Mouse (Mus musculus) kidney, postnatal 36 days (tissue): Measurements from ENCODE around the gene Sclt1.
A peak's percentile ranks its signal among the peaks of the same experiment; 100 is the strongest.

Experiments
- DNase-seq, 2 experiments: peaks; one replicate each; pipeline ENCODE4 v3.0.0; 2021 to 2022; ENCODE audit warnings: mixed read lengths in 2 of 2

Sclt1 gene

GRCm38 (mm10) chr3:41585548-41585947 is 156.8 kb downstream of the Sclt1 start:
- no peak for DNase-seq

GRCm38 (mm10) chr3:41583621-41584020 is 158.7 kb downstream of the Sclt1 start:
- no peak for DNase-seq

- DNase-seq = no peak
These were observed 159.2 kb downstream of the Sclt1 start for GRCm38 (mm10) chr3:41583092-41583491.

GRCm38 (mm10) chr3:41582256-41582655 is 160.1 kb downstream of the Sclt1 start:
- DNase-seq = no peak

- DNase-seq = peak; percentile 86 to 92
These were observed 160.9 kb downstream of the Sclt1 start for GRCm38 (mm10) chr3:41581436-41581835.

GRCm38 (mm10) chr3:41580401-41581323 is 161.7 kb downstream of the Sclt1 start:
- DNase-seq = peak; percentile 68 to 77

GRCm38 (mm10) chr3:41579873-41580272 is 162.4 kb downstream of the Sclt1 start:
- no peak for DNase-seq

- DNase-seq = peak in 1 of 2 experiments; percentile 51
These were observed 165.1 kb downstream of the Sclt1 start for GRCm38 (mm10) chr3:41577240-41577639.
